Mouse (Mus musculus): ENCODE results near the gene Cilp. TPM values are rescaled to one million over a fixed set of nuclear protein-coding genes. Genes with fewer than 3 reads are reported as not detected.
"Not testable (repeated sequence)": the region's sequence is repeated elsewhere in the genome, so short reads cannot be mapped to it uniquely, and the experiment has no call there.

Cilp gene
- polyA plus RNA-seq, 1 experiment: not detected

- no peaks in the 10 kb centered on the region for H3K9me3 ChIP-seq (ENCODE audit: control insufficient read depth, low read length)
- TF ChIP-seq GATA1 (IDR thresholded peaks at IDR 0.05; ENCODE audit: low read length) (no peak), TAL1 (IDR thresholded peaks at IDR 0.05; ENCODE audit: low read length) (no peak)
- H3K4me1 ChIP-seq (ENCODE audit: control insufficient read depth): no peaks in the 10 kb centered on the region
- no peaks in the 10 kb centered on the region for H3K36me3 ChIP-seq (ENCODE audit: control insufficient read depth)
- H3K4me3 ChIP-seq (replicated peaks): no peak overlapping the region
- no peaks in the 10 kb centered on the region; the same call in 1 of the 2 replicates for H3K27me3 ChIP-seq (ENCODE audit: control insufficient read depth)
Measured at GRCm38 (mm10) chr9:65283301-65283700, 18.3 kb downstream of the Cilp start.

GRCm38 (mm10) chr9:65288252-65288651 is 23.3 kb downstream of the Cilp start:
- not testable (repeated sequence) for H3K27me3 ChIP-seq (ENCODE audit: control insufficient read depth); H3K36me3 ChIP-seq (ENCODE audit: control insufficient read depth); H3K4me3 ChIP-seq (replicated peaks); H3K9me3 ChIP-seq (ENCODE audit: control insufficient read depth, low read length)
- H3K4me1 ChIP-seq (ENCODE audit: control insufficient read depth): peaks cover 21% of the 10 kb centered on the region

GRCm38 (mm10) chr9:65289988-65290387 is 25.0 kb downstream of the Cilp start:
- no peaks in the 10 kb centered on the region for H3K27me3 ChIP-seq (ENCODE audit: control insufficient read depth)
- no peak overlapping the region for H3K4me3 ChIP-seq (replicated peaks)

GRCm38 (mm10) chr9:65292421-65292820 is 27.4 kb downstream of the Cilp start:
- H3K9me3 ChIP-seq (ENCODE audit: control insufficient read depth, low read length): no peaks in the 10 kb centered on the region
- peak overlapping the region; percentile 40 for H3K4me3 ChIP-seq (replicated peaks)
- H3K4me1 ChIP-seq (ENCODE audit: control insufficient read depth): peaks cover 42% of the 10 kb centered on the region
- H3K27me3 ChIP-seq (ENCODE audit: control insufficient read depth): no peaks in the 10 kb centered on the region
- TF ChIP-seq GATA1 (IDR thresholded peaks at IDR 0.05; ENCODE audit: low read length): no peak
- TF ChIP-seq TAL1 (IDR thresholded peaks at IDR 0.05; ENCODE audit: low read length): no peak
- peaks cover 17% of the 10 kb centered on the region for H3K36me3 ChIP-seq (ENCODE audit: control insufficient read depth)

More at GRCm38 (mm10) chr9:65289988-65290387, 25.0 kb downstream of the Cilp start:
- H3K4me1 ChIP-seq (ENCODE audit: control insufficient read depth): peaks cover 26% of the 10 kb centered on the region
- no peaks in the 10 kb centered on the region for H3K36me3 ChIP-seq (ENCODE audit: control insufficient read depth)
- TF ChIP-seq GATA1 (IDR thresholded peaks at IDR 0.05; ENCODE audit: low read length) (no peak), TAL1 (IDR thresholded peaks at IDR 0.05; ENCODE audit: low read length) (no peak)
- H3K9me3 ChIP-seq (ENCODE audit: control insufficient read depth, low read length): no peaks in the 10 kb centered on the region

GRCm38 (mm10) chr9:65293119-65293518 is 28.1 kb downstream of the Cilp start:
- Histone ChIP-seq H3K36me3 (ENCODE audit: control insufficient read depth) (peaks cover 24% of the 10 kb centered on the region), H3K9me3 (ENCODE audit: control insufficient read depth, low read length) (no peaks in the 10 kb centered on the region), H3K4me3 (replicated peaks) (peak overlapping the region; percentile 79), H3K4me1 (ENCODE audit: control insufficient read depth) (peaks cover 44% of the 10 kb centered on the region), H3K27me3 (ENCODE audit: control insufficient read depth) (no peaks in the 10 kb centered on the region)
- no peak for TF ChIP-seq TAL1 (IDR thresholded peaks at IDR 0.05; ENCODE audit: low read length)
- no peak for TF ChIP-seq GATA1 (IDR thresholded peaks at IDR 0.05; ENCODE audit: low read length)

GRCm38 (mm10) chr9:65293580-65293972 is 28.6 kb downstream of the Cilp start:
- peaks cover 44% of the 10 kb centered on the region for H3K4me1 ChIP-seq (ENCODE audit: control insufficient read depth)
- peak overlapping the region; percentile 79 for H3K4me3 ChIP-seq (replicated peaks)
- H3K9me3 ChIP-seq (ENCODE audit: control insufficient read depth, low read length): no peaks in the 10 kb centered on the region
- no peak for TF ChIP-seq TAL1 (IDR thresholded peaks at IDR 0.05; ENCODE audit: low read length)
- no peak for TF ChIP-seq GATA1 (IDR thresholded peaks at IDR 0.05; ENCODE audit: low read length)
- H3K27me3 ChIP-seq (ENCODE audit: control insufficient read depth): no peaks in the 10 kb centered on the region
- peaks cover 25% of the 10 kb centered on the region for H3K36me3 ChIP-seq (ENCODE audit: control insufficient read depth)

- peaks cover 31% of the 10 kb centered on the region for H3K36me3 ChIP-seq (ENCODE audit: control insufficient read depth)
- TF ChIP-seq TAL1 (IDR thresholded peaks at IDR 0.05; ENCODE audit: low read length) (no peak), GATA1 (IDR thresholded peaks at IDR 0.05; ENCODE audit: low read length) (no peak)
- H3K4me1 ChIP-seq (ENCODE audit: control insufficient read depth): peaks cover 44% of the 10 kb centered on the region
- H3K4me3 ChIP-seq (replicated peaks): peak within 1 kb of the TSS; percentile 79
- no peaks in the 10 kb centered on the region for H3K27me3 ChIP-seq (ENCODE audit: control insufficient read depth)
- H3K9me3 ChIP-seq (ENCODE audit: control insufficient read depth, low read length): no peaks in the 10 kb centered on the region
Measured at GRCm38 (mm10) chr9:65293973-65294715, 29.2 kb downstream of the Cilp start, which contains the start of gene Clpx. Gene Clpx (plus strand): TSS chr9:65294260.

GRCm38 (mm10) chr9:65294716-65295378 is 29.9 kb downstream of the Cilp start:
- Histone ChIP-seq H3K4me1 (ENCODE audit: control insufficient read depth) (peaks cover 44% of the 10 kb centered on the region), H3K9me3 (ENCODE audit: control insufficient read depth, low read length) (no peaks in the 10 kb centered on the region), H3K36me3 (ENCODE audit: control insufficient read depth) (peaks cover 36% of the 10 kb centered on the region), H3K27me3 (ENCODE audit: control insufficient read depth) (no peaks in the 10 kb centered on the region), H3K4me3 (replicated peaks) (peak overlapping the region; percentile 79)
- no peak for TF ChIP-seq GATA1 (IDR thresholded peaks at IDR 0.05; ENCODE audit: low read length)
- TF ChIP-seq TAL1 (IDR thresholded peaks at IDR 0.05; ENCODE audit: low read length): no peak

GRCm38 (mm10) chr9:65297056-65297455 is 32.1 kb downstream of the Cilp start:
- TF ChIP-seq GATA1 (IDR thresholded peaks at IDR 0.05; ENCODE audit: low read length): no peak
- Histone ChIP-seq H3K9me3 (ENCODE audit: control insufficient read depth, low read length) (no peaks in the 10 kb centered on the region), H3K36me3 (ENCODE audit: control insufficient read depth) (peaks cover 58% of the 10 kb centered on the region), H3K4me3 (replicated peaks) (no peak overlapping the region), H3K4me1 (ENCODE audit: control insufficient read depth) (peaks cover 39% of the 10 kb centered on the region), H3K27me3 (ENCODE audit: control insufficient read depth) (no peaks in the 10 kb centered on the region)
